Mouse (Mus musculus) liver, embryonic 14.5 days (tissue): ENCODE measurements around the gene Echs1. TPM values are rescaled to one million over a fixed set of nuclear protein-coding genes. Genes with fewer than 3 reads are reported as not detected.

Experiments used
- ATAC-seq: fragments of 200-750 bp; cut with Nextera tagmentation; 2 replicates; pipeline ENCODE4 v1.8.0; 2017; ENCODE audit warnings: moderate number of reproducible peaks, mild to moderate bottlenecking, moderate library complexity; ENCODE audit not compliant: insufficient read depth
- DNase-seq, 3 experiments: peaks; one replicate each; pipeline ENCODE4 v3.0.0-alpha.2; 2012 to 2013; ENCODE audit warnings: low read depth in 3 of 3, low spot score in 3 of 3
- H3K27ac ChIP-seq: fragments of 300-500 bp; sonication (generic); 2 replicates; pipeline ENCODE4 v1.5.1; 2014; ENCODE audit warnings: moderate library complexity, mild to moderate bottlenecking, control low read depth, inconsistent platforms
- H3K27me3 ChIP-seq: fragments of 300-500 bp; sonication (generic); 2 replicates; pipeline ENCODE4 v1.6.1; 2014; ENCODE audit warnings: mild to moderate bottlenecking, low read length, moderate library complexity; ENCODE audit not compliant: control insufficient read depth, insufficient read depth
- H3K36me3 ChIP-seq: fragments of 300-500 bp; sonication (generic); replicated peaks from 2 replicates; pipeline ENCODE4 v1.6.1; 2014; ENCODE audit warnings: low read depth; ENCODE audit not compliant: control insufficient read depth, insufficient read depth
- H3K4me1 ChIP-seq, 2 experiments: fragments of 200-500 bp in 1 of 2; fragments of 300-500 bp in 1 of 2; sonication (generic) in 1 of 2; replicated peaks; 2 replicates each; pipeline ENCODE4 v1.6.1; 2012 to 2014; ENCODE audit warnings: antibody characterized with exemption in 1 of 2, inconsistent platforms in 1 of 2, low read length in 1 of 2; ENCODE audit not compliant: control insufficient read depth in 2 of 2, insufficient read depth in 2 of 2
- H3K4me2 ChIP-seq: fragments of 300-500 bp; sonication (generic); 2 replicates; pipeline ENCODE4 v1.6.1; 2014; ENCODE audit warnings: low read depth, mild to moderate bottlenecking, control low read depth, moderate library complexity
- H3K4me3 ChIP-seq, 2 experiments: fragments of 200-500 bp in 1 of 2; fragments of 300-500 bp in 1 of 2; sonication (generic) in 1 of 2; 2 replicates each; pipeline ENCODE4 v1.5.1; 2012 to 2014; ENCODE audit warnings: low read depth in 2 of 2, low read length in 2 of 2, mild to moderate bottlenecking in 2 of 2, control low read depth in 1 of 2, inconsistent platforms in 1 of 2, moderate library complexity in 1 of 2; ENCODE audit not compliant: insufficient read depth in 1 of 2
- H3K9ac ChIP-seq: fragments of 300-500 bp; sonication (generic); replicated peaks from 2 replicates; pipeline ENCODE4 v1.6.1; 2014; ENCODE audit warnings: mild to moderate bottlenecking, control low read depth, moderate library complexity
- H3K9me3 ChIP-seq: fragments of 300-500 bp; sonication (generic); 2 replicates; pipeline ENCODE4 v1.6.1; 2016; ENCODE audit warnings: low read length, mixed read lengths; ENCODE audit not compliant: control insufficient read depth
- CTCF ChIP-seq: IDR thresholded peaks from 2 replicates; pipeline ENCODE4 v1.5.1; 2016; ENCODE audit warnings: antibody characterized with exemption, low read depth, control low read depth
- EP300 ChIP-seq: IDR thresholded peaks from 2 replicates; pipeline ENCODE4 v1.6.1; 2016; ENCODE audit warnings: antibody characterized with exemption, low read depth
- WGBS: fragments of 180-500 bp; shearing (Covaris S2); extraction: QIAGEN DNeasy Blood & Tissue Kit; methylation state at CpG from one replicate; pipeline ENCODE4 v1.1.7; 2014; ENCODE audit not compliant: insufficient replicate concordance; 5-methylcytosine and 5-hydroxymethylcytosine counted together
- polyA plus RNA-seq, 2 experiments: library from polyadenylated mRNA; depleted of rRNA in 1 of 2; stranded (reverse) in 1 of 2; unstranded in 1 of 2; fragments of >200 nt; fragmentation: Nextera tagmentation in 1 of 2; extraction: Ambion mirVana in 1 of 2; gene quantifications; 2 replicates each; pipeline versions ENCODE4 v1.2.1 to v1.2.3; 2012 to 2014

Gene Echs1
- polyA plus RNA-seq, 2 experiments, result 45.7 to 97.2 TPM

DNA sequence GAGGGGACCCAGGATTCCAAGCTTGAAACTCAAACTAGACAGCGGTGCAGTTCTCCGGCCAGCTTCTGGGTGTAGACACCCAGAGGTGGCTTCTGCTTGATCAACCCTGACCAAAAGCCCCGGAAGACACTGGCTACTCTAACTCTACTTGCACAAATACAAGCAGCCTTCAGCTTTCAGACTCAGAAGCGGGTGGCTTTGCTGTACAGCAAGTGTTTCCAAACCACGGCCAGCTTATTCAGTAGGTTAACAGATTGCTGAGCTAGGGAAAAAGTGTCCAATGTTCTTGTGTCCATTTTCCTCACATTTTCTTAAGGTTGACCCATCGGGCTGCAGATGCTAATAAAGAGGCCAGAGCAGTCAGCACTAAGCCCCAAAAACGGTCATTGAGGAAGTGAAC is 57.7 kb downstream of the Echs1 start:
- DNase-seq (no peak), ATAC-seq (no peak)
- Histone ChIP-seq H3K4me1 (no peaks in the 10 kb centered on the region), H3K9me3 (no peaks in the 10 kb centered on the region), H3K27ac (no peak overlapping the region), H3K4me2 (no peak overlapping the region), H3K36me3 (no peaks in the 10 kb centered on the region), H3K27me3 (peaks cover 69% of the 10 kb centered on the region), H3K4me3 (no peak overlapping the region), H3K9ac (no peak overlapping the region)
- 19% methylated on average over 7 of the region's 7 CpGs for WGBS
- TF ChIP-seq CTCF (no peak), EP300 (no peak)

DNA sequence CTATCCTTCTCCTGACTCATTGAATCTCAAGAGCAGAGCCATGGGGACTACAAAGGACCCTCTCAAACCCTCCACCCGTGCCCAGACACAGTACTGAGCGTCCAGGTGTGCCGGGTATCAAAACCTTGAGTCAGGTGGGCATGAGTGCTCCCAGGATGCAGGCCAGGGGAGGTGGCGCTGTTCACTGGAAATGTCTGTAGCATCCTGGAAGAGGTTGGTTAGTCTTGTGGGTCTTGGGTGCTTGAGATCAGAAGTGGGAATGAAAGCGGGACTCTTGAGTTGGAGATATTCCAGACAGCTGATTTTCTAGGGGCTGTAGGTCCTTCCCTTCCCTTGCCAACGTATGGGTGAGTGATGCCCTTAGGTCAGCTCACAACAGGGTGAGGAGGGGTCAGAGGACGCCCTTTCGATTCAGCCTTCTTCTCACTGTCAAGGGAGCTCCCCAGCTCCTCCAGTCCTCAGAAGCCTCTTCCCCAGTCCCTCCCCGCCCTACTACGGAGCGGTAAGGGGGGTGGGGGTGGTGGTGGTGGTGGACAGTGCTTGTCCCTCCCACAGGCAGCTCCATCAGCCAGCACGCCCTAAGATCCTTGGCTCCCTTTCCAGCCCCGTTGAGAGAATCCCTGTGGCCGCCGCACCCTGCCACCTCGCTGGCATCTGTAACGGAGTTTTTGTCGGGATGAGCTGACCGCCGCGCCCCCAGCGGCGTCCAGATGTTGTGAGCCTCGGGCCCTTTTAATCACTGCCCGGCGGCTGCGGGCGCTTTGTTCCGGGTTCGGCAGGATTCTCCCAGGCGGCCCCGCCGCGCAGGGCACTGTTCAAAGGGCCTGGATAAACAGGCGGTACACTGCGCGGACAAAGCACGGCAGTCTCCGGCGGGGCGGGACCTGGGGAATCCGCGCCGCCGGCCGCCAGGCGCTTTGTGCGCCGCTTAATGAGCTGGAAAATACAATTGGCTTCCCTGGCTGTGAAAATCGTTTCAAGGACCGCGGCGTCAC is 58.6 kb downstream of the Echs1 start:
- no peaks in the 10 kb centered on the region for H3K36me3 ChIP-seq
- no peak overlapping the region for H3K4me3 ChIP-seq
- no peak overlapping the region for H3K9ac ChIP-seq
- no peak for TF ChIP-seq CTCF
- no peak for TF ChIP-seq EP300
- no peak overlapping the region for H3K27ac ChIP-seq
- WGBS, result 3% methylated on average over 53 of the region's 53 CpGs
- H3K27me3 ChIP-seq, result peaks cover 70% of the 10 kb centered on the region
- H3K4me1 ChIP-seq, result no peaks in the 10 kb centered on the region
- peak overlapping the region; percentile 37 for H3K4me2 ChIP-seq
- ATAC-seq (no peak), DNase-seq (no peak)
- no peaks in the 10 kb centered on the region for H3K9me3 ChIP-seq

Other genes starting within 250 kb of the Echs1 start
- 0.01 and 0.04 TPM in 2 replicates for gene Kndc1, start 221.8 kb downstream of the Echs1 start, polyA plus RNA-seq (2012; rRNA removed)
- gene Kndc1, start 221.8 kb downstream of the Echs1 start, polyA plus RNA-seq (2014; fragmentation: Nextera tagmentation; extraction: Ambion mirVana), result not detected in 2 replicates
- not detected in 2 replicates for gene Utf1, start 172.7 kb downstream of the Echs1 start, polyA plus RNA-seq (2012; rRNA removed)
- not detected in 2 replicates for gene Utf1, start 172.7 kb downstream of the Echs1 start, polyA plus RNA-seq (2014; fragmentation: Nextera tagmentation; extraction: Ambion mirVana)
- gene 6430531B16Rik, start 137.7 kb downstream of the Echs1 start, polyA plus RNA-seq (2012; rRNA removed), result 0.04 TPM in 1 of 2 replicates, not detected in the other
- gene 6430531B16Rik, start 137.7 kb downstream of the Echs1 start, polyA plus RNA-seq (2014; fragmentation: Nextera tagmentation; extraction: Ambion mirVana), result not detected in 2 replicates
- gene Adam8, start 123.9 kb downstream of the Echs1 start, polyA plus RNA-seq (2012; rRNA removed), result 0.83 and 0.98 TPM in 2 replicates
- 0.34 and 0.46 TPM in 2 replicates for gene Adam8, start 123.9 kb downstream of the Echs1 start, polyA plus RNA-seq (2014; fragmentation: Nextera tagmentation; extraction: Ambion mirVana)
- 19.8 and 25.6 TPM in 2 replicates for gene Zfp511, start 80.1 kb downstream of the Echs1 start, polyA plus RNA-seq (2012; rRNA removed)
- gene Zfp511, start 80.1 kb downstream of the Echs1 start, polyA plus RNA-seq (2014; fragmentation: Nextera tagmentation; extraction: Ambion mirVana), result 16.9 and 20.0 TPM in 2 replicates
- gene Tubgcp2, start 79.8 kb downstream of the Echs1 start, polyA plus RNA-seq (2012; rRNA removed), result 17.4 and 19.3 TPM in 2 replicates
- gene Tubgcp2, start 79.8 kb downstream of the Echs1 start, polyA plus RNA-seq (2014; fragmentation: Nextera tagmentation; extraction: Ambion mirVana), result 21.6 and 25.3 TPM in 2 replicates
- not detected in 2 replicates for gene Msx3, start 67.4 kb downstream of the Echs1 start, polyA plus RNA-seq (2012; rRNA removed)
- gene Msx3, start 67.4 kb downstream of the Echs1 start, polyA plus RNA-seq (2014; fragmentation: Nextera tagmentation; extraction: Ambion mirVana), result not detected in 2 replicates
- 0.19 TPM in 1 of 2 replicates, not detected in the other for gene Caly, start 33.9 kb downstream of the Echs1 start, polyA plus RNA-seq (2012; rRNA removed)
- gene Caly, start 33.9 kb downstream of the Echs1 start, polyA plus RNA-seq (2014; fragmentation: Nextera tagmentation; extraction: Ambion mirVana), result not detected in 2 replicates
- gene Prap1, start 23.1 kb downstream of the Echs1 start, polyA plus RNA-seq (2012; rRNA removed), result 0.87 TPM in 1 of 2 replicates, not detected in the other
- gene Prap1, start 23.1 kb downstream of the Echs1 start, polyA plus RNA-seq (2014; fragmentation: Nextera tagmentation; extraction: Ambion mirVana), result not detected in 2 replicates
- gene Fuom, start 14.0 kb downstream of the Echs1 start, polyA plus RNA-seq (2012; rRNA removed), result 6.3 and 6.7 TPM in 2 replicates
- 7.7 and 9.2 TPM in 2 replicates for gene Fuom, start 14.0 kb downstream of the Echs1 start, polyA plus RNA-seq (2014; fragmentation: Nextera tagmentation; extraction: Ambion mirVana)
- 4.2 and 5.4 TPM in 2 replicates for gene Paox, start 677 bp downstream of the Echs1 start, polyA plus RNA-seq (2012; rRNA removed)
- gene Paox, start 677 bp downstream of the Echs1 start, polyA plus RNA-seq (2014; fragmentation: Nextera tagmentation; extraction: Ambion mirVana), result 10.4 and 10.5 TPM in 2 replicates
- gene Mtg1, start 21.1 kb upstream of the Echs1 start, polyA plus RNA-seq (2012; rRNA removed), result 10.1 and 14.6 TPM in 2 replicates
- 17.3 and 18.5 TPM in 2 replicates for gene Mtg1, start 21.1 kb upstream of the Echs1 start, polyA plus RNA-seq (2014; fragmentation: Nextera tagmentation; extraction: Ambion mirVana)
- 0.01 TPM in 1 of 2 replicates, not detected in the other for gene Sprn, start 38.4 kb upstream of the Echs1 start, polyA plus RNA-seq (2012; rRNA removed)
- not detected in 2 replicates for gene Sprn, start 38.4 kb upstream of the Echs1 start, polyA plus RNA-seq (2014; fragmentation: Nextera tagmentation; extraction: Ambion mirVana)
- not detected in 2 replicates for gene Olfr522, start 48.3 kb upstream of the Echs1 start, polyA plus RNA-seq (2012; rRNA removed)
- gene Olfr522, start 48.3 kb upstream of the Echs1 start, polyA plus RNA-seq (2014; fragmentation: Nextera tagmentation; extraction: Ambion mirVana), result not detected in 2 replicates
- gene Olfr523, start 56.7 kb upstream of the Echs1 start, polyA plus RNA-seq (2012; rRNA removed), result not detected in 2 replicates
- gene Olfr523, start 56.7 kb upstream of the Echs1 start, polyA plus RNA-seq (2014; fragmentation: Nextera tagmentation; extraction: Ambion mirVana), result not detected in 2 replicates
- not detected in 2 replicates for gene Olfr524, start 89.5 kb upstream of the Echs1 start, polyA plus RNA-seq (2012; rRNA removed)
- gene Olfr524, start 89.5 kb upstream of the Echs1 start, polyA plus RNA-seq (2014; fragmentation: Nextera tagmentation; extraction: Ambion mirVana), result not detected in 2 replicates
- 0.03 and 0.07 TPM in 2 replicates for gene Cd163l1, start 101.8 kb upstream of the Echs1 start, polyA plus RNA-seq (2012; rRNA removed)
- gene Cd163l1, start 101.8 kb upstream of the Echs1 start, polyA plus RNA-seq (2014; fragmentation: Nextera tagmentation; extraction: Ambion mirVana), result not detected in 2 replicates
- not detected in 2 replicates for gene 5830411N06Rik, start 130.8 kb upstream of the Echs1 start, polyA plus RNA-seq (2012; rRNA removed)
- gene 5830411N06Rik, start 130.8 kb upstream of the Echs1 start, polyA plus RNA-seq (2014; fragmentation: Nextera tagmentation; extraction: Ambion mirVana), result not detected in 2 replicates
- not detected in 2 replicates for gene Olfr525, start 204.4 kb upstream of the Echs1 start, polyA plus RNA-seq (2012; rRNA removed)
- not detected in 2 replicates for gene Olfr525, start 204.4 kb upstream of the Echs1 start, polyA plus RNA-seq (2014; fragmentation: Nextera tagmentation; extraction: Ambion mirVana)
- gene Olfr527, start 217.5 kb upstream of the Echs1 start, polyA plus RNA-seq (2012; rRNA removed), result not detected in 2 replicates
- gene Olfr527, start 217.5 kb upstream of the Echs1 start, polyA plus RNA-seq (2014; fragmentation: Nextera tagmentation; extraction: Ambion mirVana), result not detected in 2 replicates
- not detected in 2 replicates for gene Olfr60, start 245.2 kb upstream of the Echs1 start, polyA plus RNA-seq (2012; rRNA removed)
- not detected in 2 replicates for gene Olfr60, start 245.2 kb upstream of the Echs1 start, polyA plus RNA-seq (2014; fragmentation: Nextera tagmentation; extraction: Ambion mirVana)